Mouse (Mus musculus): ENCODE results near the gene Samsn1.
"Not testable (repeated sequence)": the region's sequence is repeated elsewhere in the genome, so short reads cannot be mapped to it uniquely, and the experiment has no call there.

The Samsn1 gene

DNA sequence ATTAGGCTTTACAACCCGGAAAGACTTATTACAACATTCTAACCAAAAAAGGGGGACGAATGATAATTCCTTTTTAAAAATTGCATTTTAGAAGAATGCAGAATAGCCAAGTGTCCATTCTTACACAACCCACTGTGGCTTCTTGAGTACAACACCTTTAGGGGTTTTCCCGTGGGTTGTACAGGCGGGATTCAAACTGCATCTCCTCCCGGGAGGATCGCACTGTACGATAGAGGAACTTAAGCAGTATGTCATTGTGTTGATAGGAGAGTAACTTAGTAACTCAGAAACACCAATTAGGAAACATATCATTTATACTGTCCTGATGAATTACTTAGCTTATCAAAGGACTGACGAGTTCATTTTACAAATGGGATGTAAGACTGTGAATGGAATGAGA, 149.8 kb downstream of the Samsn1 start:
- DNase-seq, result no peak

DNA sequence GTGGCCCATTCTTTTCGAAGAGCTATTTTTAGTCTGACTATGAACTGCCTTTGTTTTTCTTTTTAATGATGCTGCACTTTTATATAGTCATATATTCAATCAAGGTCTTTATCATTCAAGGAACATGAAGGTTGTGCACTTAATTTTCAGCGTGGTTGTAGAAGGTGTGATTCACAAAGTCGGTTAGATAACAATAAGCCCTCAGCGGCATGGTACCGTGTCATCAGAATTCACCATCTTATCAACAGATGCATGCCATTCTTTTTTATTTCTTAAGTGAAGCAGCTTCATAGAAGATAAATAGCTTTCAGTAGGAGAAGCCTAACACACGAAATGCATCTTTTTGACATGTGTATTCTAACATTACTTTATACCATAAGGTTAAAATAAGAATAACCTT, 154.7 kb downstream of the Samsn1 start:
- DNase-seq, result no peak

DNA sequence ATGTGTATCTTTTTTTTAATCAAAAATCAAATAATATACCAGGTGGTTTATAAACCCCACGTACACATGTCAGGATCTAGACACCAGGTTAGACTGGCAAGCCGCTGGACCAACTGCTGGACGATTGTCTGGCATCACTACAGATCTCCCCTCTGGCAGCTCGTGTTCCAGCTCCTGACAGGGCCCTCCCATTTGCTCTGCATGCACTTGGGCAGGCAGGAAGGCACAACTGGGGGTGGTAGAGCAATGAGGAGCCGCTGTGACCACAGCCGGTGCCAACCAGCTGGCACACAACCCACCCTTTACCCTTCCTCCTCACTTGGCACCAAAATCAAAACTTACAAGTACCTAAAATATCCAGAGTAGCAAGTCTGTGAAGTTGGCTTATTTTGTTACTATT, 156.6 kb downstream of the Samsn1 start:
- no peak for DNase-seq

DNA sequence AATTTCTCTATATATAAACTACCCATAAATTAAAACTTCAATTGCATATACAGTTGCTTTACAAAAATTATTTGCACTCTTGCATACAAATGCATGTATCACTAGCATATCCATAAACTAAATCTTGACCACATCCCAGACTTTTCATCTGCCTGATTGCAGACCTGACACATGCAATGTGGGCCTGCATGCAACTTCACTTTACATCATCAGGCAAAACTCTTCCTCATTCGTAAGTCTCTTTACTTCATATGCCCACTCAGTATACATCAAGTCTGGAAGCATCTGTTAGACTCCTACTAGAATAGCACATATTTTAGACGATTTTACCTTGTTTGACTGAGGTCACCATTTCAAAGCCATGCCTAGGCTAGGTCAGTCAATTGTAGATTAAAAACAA, 157.4 kb downstream of the Samsn1 start:
- no peak for DNase-seq

DNA sequence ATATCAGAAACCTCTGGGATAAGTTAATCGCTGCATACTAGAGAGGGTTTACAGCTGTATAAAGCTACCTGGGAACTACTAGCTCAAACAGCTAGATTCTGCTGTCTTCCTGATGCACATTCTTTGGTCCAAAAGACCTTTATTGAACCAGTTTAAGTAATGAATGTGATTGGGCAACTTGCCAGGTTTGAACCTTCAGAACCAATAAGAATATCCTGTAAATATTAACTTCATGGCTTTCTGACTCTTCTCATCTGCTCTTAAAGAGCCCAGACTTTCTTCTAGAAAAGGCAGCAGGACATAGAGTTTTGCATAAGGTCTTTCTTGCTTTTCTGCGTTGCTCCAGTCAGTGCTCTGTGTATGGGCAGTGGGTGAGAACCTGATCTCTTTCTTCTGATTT, 165.7 kb downstream of the Samsn1 start:
- DNase-seq, result no peak

DNA sequence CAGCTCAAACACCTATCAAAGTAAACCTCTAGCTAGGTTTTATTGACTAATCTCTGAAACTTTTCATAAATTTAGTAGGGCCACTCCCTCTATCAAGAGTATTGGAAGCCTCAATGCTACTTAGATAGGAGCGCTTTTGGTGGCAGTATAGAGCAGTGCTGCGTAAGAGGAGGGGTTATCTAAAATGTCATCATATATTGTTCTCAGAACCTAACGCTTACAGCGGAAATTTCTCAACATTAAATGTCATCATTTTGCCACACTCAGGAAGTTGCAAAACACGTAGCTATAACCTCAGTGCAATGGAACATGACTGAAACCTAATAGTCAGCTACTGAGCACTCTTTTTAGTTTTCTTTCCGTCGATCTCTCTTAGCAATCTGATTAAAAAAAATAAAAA, 166.7 kb downstream of the Samsn1 start:
- no peak for DNase-seq

DNA sequence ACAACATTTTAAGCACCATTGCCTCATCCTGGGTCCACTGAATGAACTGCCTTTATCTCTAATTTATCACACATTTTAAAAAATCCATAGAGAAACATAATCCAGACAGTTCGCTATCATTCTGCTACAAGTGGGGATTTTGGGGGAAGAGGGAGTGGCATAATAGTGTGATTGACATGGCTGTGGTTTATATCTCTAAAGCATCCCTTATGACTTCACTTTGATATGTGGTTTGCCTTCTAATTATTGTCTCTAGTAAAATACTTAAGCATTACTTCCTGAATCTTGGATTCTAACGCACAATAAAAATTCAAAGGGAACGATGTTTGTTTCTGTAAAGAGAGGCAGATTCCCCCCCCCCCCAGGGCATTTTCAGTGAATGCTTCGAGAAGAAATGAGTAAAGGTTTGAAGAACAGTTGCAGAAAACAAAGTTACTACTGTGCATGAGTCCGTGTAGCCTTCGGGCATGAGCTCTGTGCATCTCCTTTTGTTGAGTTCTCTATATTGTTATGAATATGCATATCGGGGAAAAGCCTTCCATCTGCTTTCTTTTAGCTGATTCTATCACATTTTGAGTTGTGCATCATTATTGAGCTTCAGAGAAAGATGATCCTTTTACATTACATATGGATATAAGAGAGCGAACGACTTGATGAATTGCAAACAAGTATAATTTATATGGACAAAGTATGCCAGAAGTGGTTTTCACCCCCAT, 168.4 kb downstream of the Samsn1 start:
- no peak for DNase-seq

DNA sequence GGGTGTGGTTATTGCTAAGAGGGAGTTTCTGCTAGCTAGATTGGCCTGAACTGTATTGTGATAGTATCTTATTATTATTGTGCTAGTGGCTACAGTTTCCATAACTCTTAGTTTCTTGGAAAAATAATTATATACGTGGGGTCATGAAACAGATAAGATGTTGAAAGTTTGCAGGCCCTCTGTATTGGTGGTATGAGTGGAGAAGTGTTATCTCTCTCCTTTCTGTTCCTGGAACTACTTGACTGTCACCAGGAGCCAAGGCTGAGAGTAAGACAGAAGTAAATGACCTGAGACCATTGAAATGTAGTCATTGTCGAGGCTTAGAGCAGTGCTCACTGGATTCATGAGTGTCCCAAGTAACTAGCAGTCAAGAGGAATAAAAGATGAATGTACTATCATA, 169.6 kb downstream of the Samsn1 start:
- DNase-seq, result no peak

DNA sequence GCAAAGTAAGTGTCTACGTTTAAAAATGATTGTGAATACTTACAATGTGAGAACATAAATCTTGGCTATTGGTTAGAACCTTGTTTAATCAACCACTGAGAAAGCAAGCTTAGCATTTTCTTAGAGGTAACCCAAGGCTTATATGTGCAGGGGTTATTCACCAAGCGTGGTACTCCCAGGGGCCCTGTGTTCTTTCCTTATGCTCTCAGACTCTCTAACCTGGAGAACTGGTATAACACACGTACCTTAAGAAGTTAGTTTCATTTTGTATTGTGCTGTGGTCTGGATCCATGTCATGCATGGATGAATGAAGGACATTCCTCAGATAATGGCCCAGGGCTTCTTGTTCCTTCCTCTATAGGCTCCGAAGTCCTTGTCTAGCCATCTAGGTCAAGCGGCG, 173.0 kb downstream of the Samsn1 start:
- DNase-seq, result no peak

DNA sequence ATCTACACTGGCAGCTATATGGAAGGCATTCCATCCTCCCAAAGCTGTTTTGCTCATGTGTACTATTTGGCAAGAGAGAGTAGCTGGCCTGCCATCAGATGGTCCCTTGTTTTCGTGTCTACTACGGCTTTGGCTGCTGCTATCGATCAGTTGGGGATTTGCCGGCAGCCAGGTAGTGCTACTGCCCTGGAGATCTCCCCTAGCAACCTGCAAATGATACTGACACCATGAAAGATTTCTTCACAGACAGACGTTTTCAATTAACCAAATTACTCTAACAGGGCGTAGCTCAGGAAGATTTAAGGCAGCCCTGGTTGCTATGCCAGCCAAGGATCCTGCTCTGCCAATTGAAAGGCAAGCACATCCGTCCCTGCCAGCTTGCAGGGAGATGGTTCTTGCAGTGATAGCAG, 178.4 kb downstream of the Samsn1 start:
- DNase-seq, result no peak

DNA sequence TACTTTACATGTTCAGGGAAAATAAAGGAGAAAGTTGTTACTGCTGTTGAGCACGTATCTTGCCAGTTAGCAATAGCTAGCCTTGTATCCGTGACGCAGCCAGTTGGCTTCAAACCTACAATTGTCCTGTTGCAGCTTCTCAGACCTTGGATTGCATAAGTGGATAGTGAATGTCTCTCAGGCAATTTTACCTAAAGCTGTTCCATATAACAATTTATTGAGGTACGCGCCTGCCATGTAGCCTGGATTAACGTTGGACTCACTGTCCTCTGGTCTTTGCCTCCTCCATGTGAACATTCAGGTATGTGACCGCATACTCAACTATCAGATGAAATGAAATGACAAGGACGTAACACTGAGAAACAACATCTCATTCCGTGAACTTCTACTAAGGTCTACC, 179.1 kb downstream of the Samsn1 start:
- DNase-seq, result no peak

DNA sequence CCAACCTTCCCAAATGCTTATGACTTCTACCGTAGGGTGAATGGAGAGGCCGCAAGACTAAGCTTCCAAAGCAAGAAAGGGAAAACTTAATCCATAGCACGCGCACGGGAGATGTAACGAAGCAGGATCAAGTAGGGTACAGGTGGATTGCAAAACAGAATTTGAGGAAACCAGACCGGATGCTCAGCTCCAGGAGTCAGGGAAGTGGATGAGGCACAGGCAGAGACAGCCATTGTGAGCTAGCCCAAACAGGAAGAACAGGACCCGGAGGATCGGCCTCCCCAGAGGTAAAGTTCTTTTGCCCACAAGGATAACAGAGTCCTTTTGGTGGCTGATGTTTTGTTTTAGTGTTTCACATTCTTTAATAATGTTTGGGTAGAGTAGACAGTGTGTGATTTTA, 179.5 kb downstream of the Samsn1 start:
- no peak for DNase-seq

DNA sequence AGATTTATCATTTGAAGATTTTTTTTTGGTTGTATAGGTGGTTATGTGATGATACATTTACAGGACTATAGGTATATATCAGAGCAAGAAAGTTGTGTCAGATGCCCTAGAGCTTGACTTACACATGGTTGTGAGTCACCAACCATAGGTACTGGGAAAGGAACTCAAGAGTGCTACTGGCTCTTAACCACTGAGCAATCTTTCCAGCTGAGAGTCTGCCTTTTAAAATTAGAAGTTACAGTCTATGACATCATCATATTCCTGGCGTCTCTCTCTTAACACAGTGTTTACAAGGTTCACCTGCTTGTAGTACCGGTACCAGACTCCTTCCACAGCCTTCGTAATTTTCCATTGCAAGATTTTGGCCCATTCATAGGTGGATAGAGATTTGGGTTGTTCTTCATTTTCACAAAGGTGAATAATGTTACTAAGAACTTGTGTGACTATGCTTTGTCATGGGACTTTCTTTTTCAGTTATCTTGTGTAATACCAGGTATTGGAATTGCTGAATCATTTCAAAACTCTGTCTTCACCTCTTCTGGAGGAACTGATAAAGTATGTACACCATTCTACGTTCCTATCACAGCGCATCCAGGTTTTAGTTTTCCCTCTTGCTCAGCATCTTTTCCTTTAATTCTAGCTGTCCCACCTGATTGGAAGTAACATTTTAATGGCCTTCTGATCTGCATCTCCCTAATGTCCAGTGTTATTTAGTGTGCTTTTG, 184.2 kb downstream of the Samsn1 start:
- no peak for DNase-seq

DNA sequence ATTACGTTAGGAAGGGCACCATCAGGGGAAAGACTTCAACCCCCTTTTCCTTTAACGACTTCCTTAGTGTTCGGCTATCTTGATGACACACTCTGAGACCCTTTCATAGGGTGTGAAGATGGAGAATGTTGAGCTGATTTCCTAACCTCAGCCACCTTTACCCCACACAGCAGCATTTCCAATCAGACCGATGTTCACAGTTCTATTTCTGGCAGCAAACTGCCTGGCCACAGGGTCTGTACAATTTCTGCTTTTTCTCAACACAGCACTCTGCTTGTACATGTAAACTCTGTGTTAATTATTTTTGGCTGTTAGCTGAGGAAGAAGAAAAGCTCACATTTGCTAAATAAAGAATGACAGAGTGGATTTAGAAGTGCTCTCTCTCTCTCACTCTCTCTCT, 190.7 kb downstream of the Samsn1 start:
- no peak for DNase-seq

DNA sequence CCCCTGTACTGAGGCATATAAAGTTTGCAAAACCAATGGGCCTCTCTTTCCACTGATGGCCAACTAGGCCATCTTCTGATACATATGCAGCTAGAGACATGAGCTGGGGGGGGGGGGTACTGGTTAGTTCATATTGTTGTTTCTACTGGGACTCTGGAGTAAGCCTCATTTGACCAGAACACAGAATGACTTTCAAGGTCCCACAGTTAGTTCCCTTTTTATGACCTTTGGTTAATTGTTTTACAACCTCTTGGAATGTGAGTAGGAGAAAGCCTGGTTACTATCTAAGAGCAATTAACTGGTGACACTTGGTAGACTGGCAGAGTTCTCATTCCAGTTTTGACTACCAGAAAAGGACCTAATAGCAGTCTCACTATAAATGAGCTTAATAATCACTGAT, 195.1 kb downstream of the Samsn1 start:
- DNase-seq, result not testable (repeated sequence)

DNA sequence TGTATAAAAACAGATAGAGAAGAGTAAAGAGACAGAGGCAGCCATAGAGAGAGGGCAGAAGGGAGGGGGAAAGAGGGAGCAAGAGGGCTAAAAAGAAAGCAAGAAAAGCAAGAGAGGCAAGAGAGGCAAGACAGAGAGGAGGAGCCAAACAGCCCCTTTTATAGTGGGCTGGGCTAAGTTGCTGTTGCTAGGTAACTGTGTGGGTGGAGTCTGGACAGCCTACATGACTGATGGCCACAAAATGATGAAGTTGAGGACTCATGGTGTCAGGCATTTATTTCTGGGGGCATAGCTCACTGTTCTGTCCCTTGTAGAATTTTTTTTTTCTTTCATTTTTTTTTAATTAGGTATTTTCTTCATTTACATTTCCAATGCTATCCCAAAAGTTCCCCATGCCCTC, 195.6 kb downstream of the Samsn1 start:
- no peak for DNase-seq

DNA sequence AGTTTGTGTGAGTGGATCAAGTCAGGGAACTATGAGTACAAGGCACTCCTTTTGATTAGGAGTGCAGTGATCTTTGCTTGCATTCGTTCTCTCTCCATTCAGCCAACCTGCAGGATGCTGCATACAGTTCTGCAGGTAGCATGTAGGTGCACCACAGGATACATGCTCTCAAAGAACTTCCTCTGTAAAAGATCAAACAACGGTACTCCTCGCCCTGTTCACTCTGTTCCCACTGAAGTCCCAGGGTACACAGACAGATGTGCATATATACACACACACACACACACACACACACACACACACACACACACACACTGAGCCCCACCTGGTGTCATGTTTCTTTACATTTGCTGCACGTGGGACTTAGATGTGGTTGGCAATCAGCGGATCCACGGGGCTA, 198.9 kb downstream of the Samsn1 start:
- no peak for DNase-seq

DNA sequence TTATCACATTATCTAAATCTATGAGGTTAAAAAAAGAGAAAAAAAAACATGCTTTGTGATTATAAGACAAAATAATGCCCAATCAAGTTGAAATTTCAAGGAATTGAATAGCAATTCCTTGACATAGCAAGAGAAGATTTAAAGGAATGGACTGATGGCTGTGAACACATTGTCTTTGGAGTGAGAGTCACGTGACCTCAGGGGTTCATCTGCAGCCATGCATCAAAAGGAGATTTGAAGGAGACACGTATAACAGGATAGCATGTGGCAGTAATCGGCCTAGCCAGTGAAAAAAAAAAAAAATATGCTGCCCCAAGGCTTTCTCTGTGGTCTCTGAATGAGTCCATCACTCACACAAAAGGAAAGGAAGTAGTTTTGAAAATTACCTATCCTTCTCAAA, 201.1 kb downstream of the Samsn1 start:
- no peak for DNase-seq
